12 mouse cellular contexts compared by ENCODE assay signal in the genomic region with DNA sequence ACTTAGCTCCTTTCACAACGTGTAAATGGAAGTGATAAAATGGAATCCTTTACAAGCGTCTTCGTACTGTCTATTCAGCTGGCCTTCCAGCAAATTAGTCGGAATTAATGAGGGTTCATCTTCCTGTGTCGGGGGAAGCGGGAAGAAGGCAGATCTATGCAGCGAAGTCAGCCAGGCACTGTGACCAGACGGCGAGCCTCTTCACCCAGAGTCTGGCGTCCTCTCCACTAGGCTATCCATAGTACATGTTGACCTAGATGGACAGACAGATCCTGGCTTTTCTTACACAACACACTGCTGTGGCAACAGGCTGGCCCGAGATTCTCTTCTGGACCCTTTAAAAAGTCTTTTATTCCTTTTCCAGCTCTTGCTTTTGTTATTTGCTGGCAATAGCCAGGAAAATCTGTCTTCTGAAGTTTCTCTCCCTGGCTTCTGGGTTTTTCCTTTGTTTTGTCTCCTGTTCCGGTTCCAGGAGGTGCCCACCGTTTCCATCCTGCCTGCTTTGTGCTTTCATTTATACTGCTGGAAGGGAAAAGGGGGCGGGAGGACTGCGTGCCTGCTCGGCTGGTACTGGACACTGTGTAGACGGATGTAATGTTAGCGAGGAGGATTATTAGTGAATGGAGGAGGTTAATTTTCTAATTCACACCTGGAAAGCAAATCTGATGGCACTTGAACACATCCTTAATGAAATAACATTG.
DNase-seq lines count a peak whose midpoint lies in the region; ATAC-seq and TF ChIP-seq lines count a peak whose summit lies in the region.
"Had no signal": no experiment of that assay in that cellular context is flagged by ENCODE, and none has a peak within 500 bp of the region (broad histone marks: within the 10 kb centered on the region; RNA-seq: fewer than 3 reads in every experiment).

No protein-coding gene starts in this region.

- no peak overlapping the region for H3K4me3 ChIP-seq in hindbrain, embryonic 16.5 days (ENCODE audit: low read length)
- H3K4me3 ChIP-seq in midbrain, postnatal 0 days (ENCODE audit: low read depth, low read length): no peak overlapping the region
- no peak overlapping the region for H3K4me3 ChIP-seq in thymus, adult 2 months (ENCODE audit: control insufficient read depth, insufficient read depth, low read length)
- H3K4me3 ChIP-seq: limb, embryonic 15.5 days had no signal

- H3K4me2 ChIP-seq in hindbrain, embryonic 16.5 days (ENCODE audit: low read length): peak overlapping the region; percentile 2
- H3K4me2 ChIP-seq in midbrain, postnatal 0 days (ENCODE audit: low read depth, low read length, poor library complexity, severe bottlenecking): no peak overlapping the region
- H3K4me2 ChIP-seq: limb, embryonic 15.5 days had no signal

- no peaks in the 10 kb centered on the region for H3K9me3 ChIP-seq in hindbrain, embryonic 16.5 days (ENCODE audit: control insufficient read depth, low read length)
- no peaks in the 10 kb centered on the region for H3K9me3 ChIP-seq in midbrain, postnatal 0 days (ENCODE audit: low read length)
- H3K9me3 ChIP-seq: limb, embryonic 15.5 days had no signal

- H3K9ac ChIP-seq in hindbrain, embryonic 16.5 days (ENCODE audit: low read depth, low read length): no peak overlapping the region
- H3K9ac ChIP-seq in midbrain, postnatal 0 days (replicated peaks; ENCODE audit: low read length, poor library complexity, severe bottlenecking): no peak overlapping the region
- H3K9ac ChIP-seq: limb, embryonic 15.5 days had no signal

- no peaks in the 10 kb centered on the region for H3K4me1 ChIP-seq in hindbrain, embryonic 16.5 days (ENCODE audit: control insufficient read depth, insufficient read depth, low read depth, low read length)
- no peaks in the 10 kb centered on the region; the same call in 1 of the 2 replicates for H3K4me1 ChIP-seq in midbrain, postnatal 0 days (ENCODE audit: insufficient read depth, low read length)
- H3K4me1 ChIP-seq in thymus, adult 2 months (replicated peaks; ENCODE audit: control insufficient read depth, insufficient read depth, low read length): no peaks in the 10 kb centered on the region
- H3K4me1 ChIP-seq: limb, embryonic 15.5 days had no signal

- H3K36me3 ChIP-seq in hindbrain, embryonic 16.5 days (ENCODE audit: control insufficient read depth, insufficient read depth, low read length): no peaks in the 10 kb centered on the region
- H3K36me3 ChIP-seq in midbrain, postnatal 0 days (ENCODE audit: insufficient read depth, low read length): no peaks in the 10 kb centered on the region
- H3K36me3 ChIP-seq in thymus, adult 2 months (ENCODE audit: control insufficient read depth, insufficient read depth, low read length): no peaks in the 10 kb centered on the region
- H3K36me3 ChIP-seq: limb, embryonic 15.5 days had no signal

- peak; percentile 67 for DNase-seq in heart, adult 11 months
- DNase-seq in heart, postnatal 4 days: no peak
- DNase-seq in brain, embryonic 14.5 days (ENCODE audit: low read depth): peak; percentile 64
- DNase-seq in midbrain, postnatal 0 days (ENCODE audit: low spot score): peak; percentile 33
- DNase-seq in thymus, adult 2 months: no peak
- DNase-seq in kidney, postnatal 25 days: no peak
- DNase-seq in embryo, embryonic 10 days (ENCODE audit: low spot score): no peak
- DNase-seq: adrenal gland, adult 2 months; gastrocnemius, postnatal 10 days; heart, postnatal 14 days had no signal

- no peak for TF ChIP-seq CTCF in brain, embryonic 14.5 days (IDR thresholded peaks at IDR 0.05; ENCODE audit: borderline replicate concordance, extremely low read depth, insufficient read depth, insufficient read length)
- TF ChIP-seq CTCF in midbrain, postnatal 0 days (IDR thresholded peaks at IDR 0.05): no peak
- TF ChIP-seq CTCF in thymus, adult 2 months (IDR thresholded peaks at IDR 0.05; ENCODE audit: borderline replicate concordance, control insufficient read depth, extremely low read depth, insufficient read depth, low read length, poor library complexity): no peak

- TF ChIP-seq POLR2A in brain, embryonic 14.5 days (IDR thresholded peaks at IDR 0.05; ENCODE audit: borderline replicate concordance, extremely low read depth, insufficient read depth, insufficient read length, poor library complexity, severe bottlenecking): no peak
- no peak for TF ChIP-seq POLR2A in thymus, adult 2 months (IDR thresholded peaks at IDR 0.05; ENCODE audit: control insufficient read depth, extremely low read depth, insufficient read depth, low read length, poor library complexity)

- H3K27me3 ChIP-seq in hindbrain, embryonic 16.5 days (replicated peaks; ENCODE audit: control insufficient read depth, insufficient read depth, low read length): no peaks in the 10 kb centered on the region
- H3K27me3 ChIP-seq in midbrain, postnatal 0 days (ENCODE audit: insufficient read depth, low read length): no peaks in the 10 kb centered on the region
- H3K27me3 ChIP-seq in thymus, adult 2 months (ENCODE audit: control insufficient read depth, insufficient read depth, low read length): no peaks in the 10 kb centered on the region
- H3K27me3 ChIP-seq: limb, embryonic 15.5 days had no signal

- WGBS in hindbrain, embryonic 16.5 days: 34% methylated on average over 18 of the region's 18 CpGs
- WGBS in midbrain, postnatal 0 days: 45% methylated on average over 18 of the region's 18 CpGs
- 81% methylated on average over 18 of the region's 18 CpGs for WGBS in thymus, adult 2 months

- H3K27ac ChIP-seq in hindbrain, embryonic 16.5 days (ENCODE audit: low read depth, low read length): no peak overlapping the region
- no peak overlapping the region for H3K27ac ChIP-seq in midbrain, postnatal 0 days (ENCODE audit: low read depth, low read length)
- no peak overlapping the region for H3K27ac ChIP-seq in thymus, adult 2 months (ENCODE audit: control insufficient read depth, insufficient read depth, low read length)
- H3K27ac ChIP-seq: limb, embryonic 15.5 days had no signal

- peak; percentile 65; the same call in 1 of the 2 replicates for ATAC-seq in hindbrain, embryonic 16.5 days
- no peak for ATAC-seq in midbrain, postnatal 0 days (ENCODE audit: low FRiP score)

Comparison
In these comparisons a context has a peak if more than half of its experiments do, and no peak if none do; other contexts are left out.
1. DNase-seq: peak in heart, adult 11 months (single experiment), brain, embryonic 14.5 days (single experiment) and midbrain, postnatal 0 days (single experiment); none in heart, postnatal 4 days (single experiment), thymus, adult 2 months (single experiment), kidney, postnatal 25 days (0 of 2) and embryo, embryonic 10 days (single experiment).